Mouse (Mus musculus) lung, embryonic 16.5 days (tissue): ENCODE data around the gene Helt. TPM values are rescaled to one million over a fixed set of nuclear protein-coding genes. Genes with fewer than 3 reads are reported as not detected.
"Not testable (repeated sequence)": the region's sequence is repeated elsewhere in the genome, so short reads cannot be mapped to it uniquely, and the experiment has no call there.

Experiments used
- ATAC-seq: fragments of 200-750 bp; cut with Nextera tagmentation; 2 replicates; pipeline ENCODE4 v1.8.0; 2017; ENCODE audit warnings: low read depth, mild to moderate bottlenecking, moderate library complexity
- H3K27ac ChIP-seq: fragments of 300-500 bp; sonication (generic); 2 replicates; pipeline ENCODE4 v1.5.1; 2014; ENCODE audit warnings: mild to moderate bottlenecking, control low read depth, low read length
- H3K27me3 ChIP-seq: fragments of 300-500 bp; sonication (generic); 2 replicates; pipeline ENCODE4 v1.6.1; 2014; ENCODE audit warnings: low read depth, low read length, mixed read lengths; ENCODE audit not compliant: control insufficient read depth, insufficient read depth
- H3K36me3 ChIP-seq: fragments of 300-500 bp; sonication (generic); 2 replicates; pipeline ENCODE4 v1.6.1; 2014; ENCODE audit warnings: low read length; ENCODE audit not compliant: control insufficient read depth, insufficient read depth
- H3K4me1 ChIP-seq: fragments of 300-500 bp; sonication (generic); replicated peaks from 2 replicates; pipeline ENCODE4 v1.6.1; 2014; ENCODE audit warnings: low read length, mixed read lengths; ENCODE audit not compliant: control insufficient read depth, insufficient read depth
- H3K4me2 ChIP-seq: fragments of 300-500 bp; sonication (generic); 2 replicates; pipeline ENCODE4 v1.6.1; 2014; ENCODE audit warnings: low read depth, low read length, control low read depth
- H3K4me3 ChIP-seq: fragments of 300-500 bp; sonication (generic); 2 replicates; pipeline ENCODE4 v1.5.1; 2014; ENCODE audit warnings: mild to moderate bottlenecking, low read length, control low read depth
- H3K9ac ChIP-seq: fragments of 300-500 bp; sonication (generic); 2 replicates; pipeline ENCODE4 v1.6.1; 2014; ENCODE audit warnings: low read length, control low read depth
- H3K9me3 ChIP-seq: fragments of 300-500 bp; sonication (generic); 2 replicates; pipeline ENCODE4 v1.6.1; 2016; ENCODE audit warnings: low read length; ENCODE audit not compliant: control insufficient read depth
- WGBS: fragments of 180-500 bp; shearing (Covaris S2); extraction: QIAGEN DNeasy Blood & Tissue Kit; methylation state at CpG from one replicate; pipeline ENCODE4 v1.1.7; 2014; 5-methylcytosine and 5-hydroxymethylcytosine counted together
- polyA plus RNA-seq: library from polyadenylated mRNA; unstranded; fragments of >200 nt; fragmentation: Nextera tagmentation; extraction: Ambion mirVana; gene quantifications from 2 replicates; pipeline ENCODE4 v1.2.1, GENCODE M21; 2015

Helt gene
- polyA plus RNA-seq, 1 experiment from 2014 or later, result not detected

- H3K4me1 ChIP-seq, result no peaks in the 10 kb centered on the region
- H3K36me3 ChIP-seq, result no peaks in the 10 kb centered on the region
- H3K4me2 ChIP-seq, result no peak overlapping the region
- H3K9ac ChIP-seq, result no peak overlapping the region
- H3K27me3 ChIP-seq, result no peaks in the 10 kb centered on the region
- no peak overlapping the region for H3K27ac ChIP-seq
- no peaks in the 10 kb centered on the region for H3K9me3 ChIP-seq
- ATAC-seq, result no peak
- H3K4me3 ChIP-seq, result no peak overlapping the region
- 61% methylated on average over 4 of the region's 4 CpGs for WGBS
Measured at GRCm38 (mm10) chr8:46266801-46267200, 27.7 kb downstream of the Helt start.

- H3K4me3 ChIP-seq, H3K27me3 ChIP-seq, H3K4me2 ChIP-seq, ATAC-seq, H3K36me3 ChIP-seq, H3K9me3 ChIP-seq, H3K9ac ChIP-seq, H3K4me1 ChIP-seq, H3K27ac ChIP-seq: not testable (repeated sequence)
- WGBS, result 73% methylated on average over 4 of the region's 4 CpGs
Measured at GRCm38 (mm10) chr8:46264206-46264605, 30.3 kb downstream of the Helt start.

GRCm38 (mm10) chr8:46257921-46258682 lies 36.4 kb downstream of the Helt start:
- H3K4me3 ChIP-seq, result no peak overlapping the region
- no peak for ATAC-seq
- no peak overlapping the region for H3K9ac ChIP-seq
- no peaks in the 10 kb centered on the region for H3K36me3 ChIP-seq
- H3K4me1 ChIP-seq, result no peaks in the 10 kb centered on the region
- no peak overlapping the region for H3K4me2 ChIP-seq
- no peak overlapping the region for H3K27ac ChIP-seq
- 53% methylated on average over 19 of the region's 19 CpGs for WGBS
- no peaks in the 10 kb centered on the region for H3K9me3 ChIP-seq
- H3K27me3 ChIP-seq, result no peaks in the 10 kb centered on the region

- peak overlapping the region; percentile 38 for H3K4me2 ChIP-seq
- no peaks in the 10 kb centered on the region for H3K9me3 ChIP-seq
Measured at GRCm38 (mm10) chr8:46252456-46252855, 42.0 kb downstream of the Helt start.

GRCm38 (mm10) chr8:46251561-46251960 lies 42.9 kb downstream of the Helt start:
- no peak for ATAC-seq
- Histone ChIP-seq H3K9me3 (no peaks in the 10 kb centered on the region), H3K4me1 (peaks cover 4% of the 10 kb centered on the region), H3K9ac (no peak overlapping the region), H3K4me2 (peak overlapping the region; percentile 8; the same call in 1 of the 2 replicates), H3K4me3 (no peak overlapping the region), H3K27ac (no peak overlapping the region), H3K27me3 (no peaks in the 10 kb centered on the region), H3K36me3 (no peaks in the 10 kb centered on the region)
- 36% methylated on average over 10 of the region's 10 CpGs for WGBS

More at GRCm38 (mm10) chr8:46252456-46252855, 42.0 kb downstream of the Helt start:
- 51% methylated on average over 13 of the region's 13 CpGs for WGBS
- peak overlapping the region; percentile 4; the same call in 1 of the 2 replicates for H3K4me3 ChIP-seq
- no peaks in the 10 kb centered on the region for H3K36me3 ChIP-seq
- H3K27ac ChIP-seq, result no peak overlapping the region
- no peaks in the 10 kb centered on the region for H3K27me3 ChIP-seq
- ATAC-seq, result no peak
- peaks cover 4% of the 10 kb centered on the region for H3K4me1 ChIP-seq
- H3K9ac ChIP-seq, result no peak overlapping the region

GRCm38 (mm10) chr8:46246346-46246745 lies 48.1 kb downstream of the Helt start:
- no peak for ATAC-seq
- Histone ChIP-seq H3K4me2 (no peak overlapping the region), H3K4me1 (no peaks in the 10 kb centered on the region; the same call in 1 of the 2 replicates), H3K9ac (no peak overlapping the region), H3K36me3 (no peaks in the 10 kb centered on the region), H3K27me3 (no peaks in the 10 kb centered on the region), H3K9me3 (no peaks in the 10 kb centered on the region), H3K4me3 (no peak overlapping the region), H3K27ac (no peak overlapping the region)
- 45% methylated on average over 11 of the region's 11 CpGs for WGBS

- ATAC-seq, result no peak
- Histone ChIP-seq H3K27ac (no peak overlapping the region), H3K4me2 (no peak overlapping the region), H3K9me3 (no peaks in the 10 kb centered on the region), H3K27me3 (no peaks in the 10 kb centered on the region), H3K36me3 (no peaks in the 10 kb centered on the region), H3K4me1 (no peaks in the 10 kb centered on the region), H3K4me3 (no peak overlapping the region), H3K9ac (no peak overlapping the region)
- 30% methylated on average over 7 of the region's 7 CpGs for WGBS
Measured at GRCm38 (mm10) chr8:46242946-46243345, 51.5 kb downstream of the Helt start.

Other genes starting within 250 kb of the Helt start
- 23.3 and 28.5 TPM in 2 replicates for gene Cfap97, start 142.9 kb downstream of the Helt start, polyA plus RNA-seq
- gene Snx25, start 142.5 kb downstream of the Helt start, polyA plus RNA-seq, result 9.4 TPM in 2 replicates
- 421 and 425 TPM in 2 replicates for gene Slc25a4, start 83.4 kb downstream of the Helt start, polyA plus RNA-seq
- 20.3 and 23.5 TPM in 2 replicates for gene Acsl1, start 176.4 kb upstream of the Helt start, polyA plus RNA-seq